Mouse (Mus musculus): ENCODE data around the gene 4931422A03Rik. TPM values are rescaled to one million over a fixed set of nuclear protein-coding genes. Genes with fewer than 3 reads are reported as not detected.

The 4931422A03Rik gene
- polyA plus RNA-seq, 1 experiment = 0.11 TPM

DNA sequence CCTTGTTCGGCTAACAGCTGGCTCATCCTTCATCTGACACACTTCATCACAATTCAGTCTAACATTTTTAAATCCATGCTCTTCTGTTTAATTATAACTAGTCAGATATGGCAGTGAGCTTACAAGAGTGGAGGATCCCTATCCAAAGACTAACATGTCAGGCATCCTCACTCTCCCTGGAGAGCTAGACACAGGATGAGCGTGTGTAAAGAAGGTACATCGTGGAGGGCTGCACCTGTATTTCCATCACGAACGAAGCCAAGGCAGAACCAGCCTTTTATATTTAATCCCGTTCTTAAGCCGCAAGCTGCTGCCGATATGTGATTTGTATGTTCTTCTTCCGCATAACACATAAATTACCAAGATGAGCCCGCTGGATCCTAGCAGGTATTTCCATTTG lies 45.0 kb downstream of the 4931422A03Rik start:
- Histone ChIP-seq H3K4me3 (ENCODE audit: insufficient read depth, poor library complexity, severe bottlenecking) (no peak overlapping the region), H3K36me3 (ENCODE audit: control insufficient read depth, insufficient read depth) (no peaks in the 10 kb centered on the region), H3ac (ENCODE audit: control insufficient read depth, insufficient read length, low read depth) (no peak overlapping the region), H3K79me2 (ENCODE audit: control insufficient read depth, insufficient read depth) (no peaks in the 10 kb centered on the region), H3K27me3 (ENCODE audit: control insufficient read depth, insufficient read depth, insufficient read length) (peaks cover 70% of the 10 kb centered on the region), H3K79me3 (ENCODE audit: low read depth) (no peaks in the 10 kb centered on the region)
- TF ChIP-seq CEBPB (IDR thresholded peaks at IDR 0.05; ENCODE audit: low read depth) = no peak
- no peak for TF ChIP-seq MAX (IDR thresholded peaks at IDR 0.05)
- TF ChIP-seq CTCF (IDR thresholded peaks at IDR 0.05; ENCODE audit: control insufficient read depth, insufficient read depth, insufficient read length) = no peak
- TF ChIP-seq MYOD1 (IDR thresholded peaks at IDR 0.05; ENCODE audit: control insufficient read depth, insufficient read length, low read depth) = no peak
- no peak for TF ChIP-seq USF1 (IDR thresholded peaks at IDR 0.05; ENCODE audit: low read depth)
- no peak for TF ChIP-seq FOSL1 (IDR thresholded peaks at IDR 0.05; ENCODE audit: insufficient read depth, low read length, poor library complexity, severe bottlenecking)
- TF ChIP-seq MYOG (IDR thresholded peaks at IDR 0.05; ENCODE audit: control insufficient read depth, extremely low read depth, insufficient read length) = no peak

DNA sequence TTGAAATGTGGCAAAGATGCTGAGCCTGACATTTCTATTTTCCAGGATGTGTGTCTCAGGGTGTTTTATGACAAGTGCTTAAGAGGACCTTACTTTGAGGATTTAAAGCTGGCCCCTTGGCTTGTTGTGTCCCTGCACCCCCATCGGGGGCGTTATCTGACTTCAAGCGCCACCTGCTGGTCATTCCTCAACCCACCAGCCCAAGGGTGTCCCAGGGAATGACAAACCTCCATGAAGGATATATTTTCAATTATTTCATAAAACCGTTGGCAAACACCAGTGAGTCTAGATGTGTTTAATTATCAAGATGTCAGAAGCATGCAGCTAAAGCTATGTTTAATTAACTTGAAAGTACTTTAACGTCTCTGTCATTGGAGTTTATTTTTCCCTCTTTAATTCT lies 45.9 kb downstream of the 4931422A03Rik start:
- Histone ChIP-seq H3ac (ENCODE audit: control insufficient read depth, insufficient read length, low read depth) (no peak overlapping the region), H3K79me3 (ENCODE audit: low read depth) (no peaks in the 10 kb centered on the region), H3K36me3 (ENCODE audit: control insufficient read depth, insufficient read depth) (no peaks in the 10 kb centered on the region), H3K79me2 (ENCODE audit: control insufficient read depth, insufficient read depth) (no peaks in the 10 kb centered on the region), H3K4me3 (ENCODE audit: insufficient read depth, poor library complexity, severe bottlenecking) (no peak overlapping the region), H3K27me3 (ENCODE audit: control insufficient read depth, insufficient read depth, insufficient read length) (peaks cover 74% of the 10 kb centered on the region)
- TF ChIP-seq CTCF (IDR thresholded peaks at IDR 0.05; ENCODE audit: control insufficient read depth, insufficient read depth, insufficient read length) = peak; percentile 61
- TF ChIP-seq MYOG (IDR thresholded peaks at IDR 0.05; ENCODE audit: control insufficient read depth, extremely low read depth, insufficient read length) = no peak
- TF ChIP-seq CEBPB (IDR thresholded peaks at IDR 0.05; ENCODE audit: low read depth) = no peak
- no peak for TF ChIP-seq USF1 (IDR thresholded peaks at IDR 0.05; ENCODE audit: low read depth)

DNA sequence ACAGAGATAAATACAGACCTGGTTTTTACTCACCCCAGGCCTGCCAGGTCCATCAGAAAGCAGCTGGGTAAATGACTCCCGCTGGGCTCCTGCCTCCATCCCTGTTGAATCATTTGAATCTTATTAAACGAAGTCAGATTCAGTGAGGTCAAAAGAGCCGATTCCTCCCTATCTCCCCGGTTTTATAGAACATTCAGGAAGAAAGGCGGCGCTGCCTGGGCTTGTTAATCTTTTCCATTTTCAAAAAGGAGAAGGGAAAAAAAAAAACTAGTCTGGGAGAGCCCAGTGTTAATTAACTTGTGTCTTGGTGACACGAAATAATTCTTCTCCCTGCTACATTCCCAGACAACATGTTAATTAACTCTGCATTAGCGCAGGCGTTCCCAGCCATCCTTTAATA lies 50.4 kb downstream of the 4931422A03Rik start:
- TF ChIP-seq FOSL1 (IDR thresholded peaks at IDR 0.05; ENCODE audit: insufficient read depth, low read length, poor library complexity, severe bottlenecking) (no peak), MYOG (IDR thresholded peaks at IDR 0.05; ENCODE audit: control insufficient read depth, extremely low read depth, insufficient read length) (no peak), MAX (IDR thresholded peaks at IDR 0.05) (no peak)
- Histone ChIP-seq H3K27me3 (ENCODE audit: control insufficient read depth, insufficient read depth, insufficient read length) (peaks cover 74% of the 10 kb centered on the region), H3K79me2 (ENCODE audit: control insufficient read depth, insufficient read depth) (no peaks in the 10 kb centered on the region), H3K36me3 (ENCODE audit: control insufficient read depth, insufficient read depth) (no peaks in the 10 kb centered on the region), H3ac (ENCODE audit: control insufficient read depth, insufficient read length, low read depth) (no peak overlapping the region), H3K79me3 (ENCODE audit: low read depth) (no peaks in the 10 kb centered on the region), H3K4me3 (ENCODE audit: insufficient read depth, poor library complexity, severe bottlenecking) (no peak overlapping the region)

DNA sequence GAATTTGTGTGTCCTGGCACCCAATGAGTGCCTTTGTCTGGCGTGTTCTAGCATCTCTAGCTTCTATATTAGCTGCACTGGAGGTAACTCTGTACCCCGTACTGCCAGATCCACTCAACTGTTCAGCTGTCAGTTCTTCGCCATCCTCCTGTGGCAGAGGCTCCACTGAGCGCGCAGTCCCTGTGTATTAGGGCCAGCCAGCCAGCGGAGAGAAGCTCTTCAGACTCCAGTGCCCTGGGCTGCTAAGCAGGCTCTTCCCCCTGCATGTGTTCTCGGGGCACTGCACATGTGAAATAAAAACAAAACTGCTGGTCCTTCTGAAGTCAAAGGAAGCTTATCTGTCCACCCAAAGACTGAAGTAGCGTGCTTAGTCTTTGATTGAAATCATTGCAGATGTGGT lies 50.9 kb downstream of the 4931422A03Rik start:
- no peak overlapping the region for H3ac ChIP-seq (ENCODE audit: control insufficient read depth, insufficient read length, low read depth)
- no peak overlapping the region for H3K4me3 ChIP-seq (ENCODE audit: insufficient read depth, poor library complexity, severe bottlenecking)
- H3K36me3 ChIP-seq (ENCODE audit: control insufficient read depth, insufficient read depth) = no peaks in the 10 kb centered on the region
- H3K27me3 ChIP-seq (ENCODE audit: control insufficient read depth, insufficient read depth, insufficient read length) = peaks cover 76% of the 10 kb centered on the region
- no peaks in the 10 kb centered on the region for H3K79me2 ChIP-seq (ENCODE audit: control insufficient read depth, insufficient read depth)
- TF ChIP-seq CEBPB (IDR thresholded peaks at IDR 0.05; ENCODE audit: low read depth) = no peak
- no peaks in the 10 kb centered on the region for H3K79me3 ChIP-seq (ENCODE audit: low read depth)

DNA sequence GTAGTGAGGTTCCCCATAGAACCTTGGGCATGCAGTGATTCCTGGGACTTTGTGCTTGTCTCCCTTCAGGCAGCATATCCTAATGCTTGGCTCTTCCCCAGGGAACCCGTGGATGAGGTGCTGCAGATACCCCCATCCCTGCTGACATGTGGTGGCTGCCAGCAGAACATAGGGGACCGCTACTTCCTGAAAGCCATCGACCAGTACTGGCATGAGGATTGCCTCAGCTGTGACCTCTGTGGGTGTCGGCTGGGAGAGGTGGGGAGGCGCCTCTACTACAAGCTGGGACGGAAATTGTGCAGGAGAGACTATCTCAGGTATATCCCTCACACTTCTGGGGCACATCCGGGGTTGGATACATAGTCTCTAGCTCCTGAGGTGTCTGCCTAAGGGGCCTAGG lies 52.3 kb downstream of the 4931422A03Rik start:
- Histone ChIP-seq H3ac (ENCODE audit: control insufficient read depth, insufficient read length, low read depth) (no peak overlapping the region), H3K79me3 (ENCODE audit: low read depth) (no peaks in the 10 kb centered on the region), H3K36me3 (ENCODE audit: control insufficient read depth, insufficient read depth) (no peaks in the 10 kb centered on the region), H3K27me3 (ENCODE audit: control insufficient read depth, insufficient read depth, insufficient read length) (peaks cover 84% of the 10 kb centered on the region), H3K79me2 (ENCODE audit: control insufficient read depth, insufficient read depth) (no peaks in the 10 kb centered on the region), H3K4me3 (ENCODE audit: insufficient read depth, poor library complexity, severe bottlenecking) (no peak overlapping the region)
- no peak for TF ChIP-seq MYOD1 (IDR thresholded peaks at IDR 0.05; ENCODE audit: control insufficient read depth, insufficient read length, low read depth)
- TF ChIP-seq CEBPB (IDR thresholded peaks at IDR 0.05; ENCODE audit: low read depth) = no peak
- TF ChIP-seq CTCF (IDR thresholded peaks at IDR 0.05; ENCODE audit: control insufficient read depth, insufficient read depth, insufficient read length) = no peak
- no peak for TF ChIP-seq MAX (IDR thresholded peaks at IDR 0.05)
- no peak for TF ChIP-seq USF1 (IDR thresholded peaks at IDR 0.05; ENCODE audit: low read depth)
- no peak for TF ChIP-seq MYOG (IDR thresholded peaks at IDR 0.05; ENCODE audit: control insufficient read depth, extremely low read depth, insufficient read length)
- no peak for TF ChIP-seq FOSL1 (IDR thresholded peaks at IDR 0.05; ENCODE audit: insufficient read depth, low read length, poor library complexity, severe bottlenecking)

DNA sequence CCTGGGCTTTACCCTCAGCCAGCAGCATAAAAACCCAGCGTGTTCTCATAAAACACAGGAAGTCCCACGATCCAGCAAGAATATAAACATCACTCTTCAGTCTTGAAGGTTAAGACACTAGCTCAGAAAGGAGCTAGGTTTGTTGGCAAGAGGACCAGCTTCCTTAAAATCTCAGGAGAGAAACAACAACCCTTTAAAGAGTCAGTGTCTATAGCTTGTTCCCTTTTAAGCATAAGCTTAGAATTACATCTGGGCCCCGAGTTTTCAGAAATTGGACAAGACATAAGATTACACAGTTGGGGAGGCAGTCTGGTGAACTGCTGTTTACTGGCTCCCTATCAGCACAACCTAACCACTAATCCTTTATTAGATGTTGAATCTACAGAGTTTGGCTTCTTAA lies 56.3 kb downstream of the 4931422A03Rik start:
- TF ChIP-seq FOSL1 (IDR thresholded peaks at IDR 0.05; ENCODE audit: insufficient read depth, low read length, poor library complexity, severe bottlenecking) (no peak), MYOG (IDR thresholded peaks at IDR 0.05; ENCODE audit: control insufficient read depth, extremely low read depth, insufficient read length) (no peak), MYOD1 (IDR thresholded peaks at IDR 0.05; ENCODE audit: control insufficient read depth, insufficient read length, low read depth) (no peak), USF1 (IDR thresholded peaks at IDR 0.05; ENCODE audit: low read depth) (no peak), CTCF (IDR thresholded peaks at IDR 0.05; ENCODE audit: control insufficient read depth, insufficient read depth, insufficient read length) (no peak), MAX (IDR thresholded peaks at IDR 0.05) (no peak), CEBPB (IDR thresholded peaks at IDR 0.05; ENCODE audit: low read depth) (no peak)
- no peak overlapping the region for H3ac ChIP-seq (ENCODE audit: control insufficient read depth, insufficient read length, low read depth)
- no peaks in the 10 kb centered on the region for H3K79me2 ChIP-seq (ENCODE audit: control insufficient read depth, insufficient read depth)
- H3K79me3 ChIP-seq (ENCODE audit: low read depth) = no peaks in the 10 kb centered on the region
- H3K36me3 ChIP-seq (ENCODE audit: control insufficient read depth, insufficient read depth) = no peaks in the 10 kb centered on the region
- H3K4me3 ChIP-seq (ENCODE audit: insufficient read depth, poor library complexity, severe bottlenecking) = no peak overlapping the region
- peaks cover 76% of the 10 kb centered on the region for H3K27me3 ChIP-seq (ENCODE audit: control insufficient read depth, insufficient read depth, insufficient read length)

Data from C2C12 (cell line).